Mouse (Mus musculus) megakaryocyte, embryonic 14.5 days (primary cell): ENCODE measurements around the gene Trpm5. TPM values are rescaled to one million over a fixed set of nuclear protein-coding genes. Genes with fewer than 3 reads are reported as not detected.
A peak's percentile ranks its signal among the peaks of the same experiment; 100 is the strongest.

Experiments
- H3K27me3 ChIP-seq: replicated peaks from 2 replicates; pipeline ENCODE3; 2012; ENCODE audit warnings: inconsistent platforms
- H3K36me3 ChIP-seq: replicated peaks from 2 replicates; pipeline ENCODE3; 2012; ENCODE audit warnings: low read length, inconsistent platforms, mixed read lengths
- H3K4me1 ChIP-seq: 2 replicates; pipeline ENCODE4 v1.6.1; 2012; ENCODE audit warnings: inconsistent platforms
- H3K4me3 ChIP-seq: replicated peaks from 2 replicates; pipeline ENCODE3; 2012; ENCODE audit warnings: moderate library complexity, mild to moderate bottlenecking, inconsistent platforms
- H3K9me3 ChIP-seq: 2 replicates; pipeline ENCODE4 v1.6.1; 2012; ENCODE audit warnings: inconsistent platforms
- FLI1 ChIP-seq: IDR thresholded peaks from 2 replicates; pipeline ENCODE4 v1.6.1; 2012; ENCODE audit warnings: low read length, inconsistent platforms, mixed read lengths
- GATA1 ChIP-seq: IDR thresholded peaks from 3 replicates; pipeline ENCODE4 v1.6.1; 2012; ENCODE audit warnings: mixed read lengths, low read length, inconsistent platforms, borderline replicate concordance
- polyA plus RNA-seq: library from polyadenylated mRNA; stranded (reverse); fragments of >175 nt; gene quantifications from 2 replicates; pipeline ENCODE4 v1.2.3, GENCODE M21; 2012; ENCODE audit warnings: low replicate concordance; ENCODE audit not compliant: insufficient read depth

Gene Trpm5
- polyA plus RNA-seq, 1 experiment = not detected

- no peak for TF ChIP-seq GATA1
- TF ChIP-seq FLI1 = no peak
- Histone ChIP-seq H3K36me3 (peaks cover 57% of the 10 kb centered on the region), H3K4me1 (peaks cover 84% of the 10 kb centered on the region), H3K4me3 (peak overlapping the region; percentile 99), H3K9me3 (no peaks in the 10 kb centered on the region), H3K27me3 (no peaks in the 10 kb centered on the region)
These were observed 39.9 kb downstream of the Trpm5 start for GRCm38 (mm10) chr7:143054612-143054965.

DNA sequence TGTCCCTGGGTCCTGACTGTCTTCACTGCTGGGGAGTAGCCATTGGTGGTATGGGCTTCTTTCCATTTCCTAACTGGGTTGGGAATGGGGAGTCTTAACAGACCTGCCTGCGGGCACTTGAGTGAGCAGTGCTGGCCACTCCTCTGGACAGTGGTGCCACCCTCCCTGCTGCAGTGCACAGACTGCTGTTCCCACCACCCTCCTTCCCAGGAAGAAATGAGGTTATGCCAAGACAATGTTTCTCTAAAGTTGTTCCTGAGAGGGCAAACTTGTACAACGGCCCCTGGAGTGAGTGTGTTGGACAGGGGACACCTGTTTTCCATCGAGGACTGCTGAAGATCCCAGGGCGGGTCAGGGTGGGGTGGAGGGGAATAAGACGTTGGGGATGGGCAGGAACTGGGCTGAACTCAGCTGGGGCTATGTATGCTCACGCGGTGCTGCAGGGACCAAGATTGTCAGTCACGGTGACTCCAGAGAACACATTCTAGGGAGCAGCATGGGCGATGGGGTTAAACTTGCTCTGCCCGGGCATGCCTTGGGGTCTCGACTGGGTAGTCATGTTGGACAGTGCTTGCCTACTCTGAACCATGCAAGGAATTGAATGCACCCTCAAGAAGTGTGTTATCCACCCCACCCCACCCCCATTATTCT lies 40.4 kb downstream of the Trpm5 start:
- peaks cover 84% of the 10 kb centered on the region for H3K4me1 ChIP-seq
- peaks cover 52% of the 10 kb centered on the region for H3K36me3 ChIP-seq
- no peaks in the 10 kb centered on the region for H3K27me3 ChIP-seq
- H3K4me3 ChIP-seq = peak overlapping the region; percentile 99
- TF ChIP-seq GATA1 (no peak), FLI1 (no peak)
- H3K9me3 ChIP-seq = no peaks in the 10 kb centered on the region

GRCm38 (mm10) chr7:143053008-143053899 lies 41.2 kb downstream of the Trpm5 start:
- TF ChIP-seq FLI1 = no peak
- no peak for TF ChIP-seq GATA1
- H3K9me3 ChIP-seq = no peaks in the 10 kb centered on the region
- peaks cover 77% of the 10 kb centered on the region for H3K4me1 ChIP-seq

DNA sequence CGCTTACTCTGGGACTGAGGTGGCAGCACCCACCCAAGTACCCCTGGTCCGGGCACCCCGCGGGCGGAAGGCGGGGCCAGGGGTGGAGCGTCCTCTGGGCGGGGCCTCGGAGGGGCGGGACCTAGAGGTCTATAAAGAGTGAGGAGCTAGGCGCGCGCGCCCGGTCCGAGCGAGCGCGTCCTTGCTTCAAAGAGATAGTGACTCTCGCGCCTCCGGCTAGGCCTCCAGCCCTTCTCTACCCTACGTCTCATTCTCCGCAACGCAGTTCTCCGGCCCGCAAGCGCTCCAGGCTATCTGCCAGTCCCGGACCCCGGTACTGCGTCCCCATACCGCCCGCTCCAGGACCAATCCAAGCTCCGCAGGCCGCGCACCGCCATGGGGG lies 41.8 kb downstream of the Trpm5 start, which contains the start of gene Cd81:
TSS of gene Cd81 (plus strand) at position 114 of the 382 bp plus-strand sequence.
- Histone ChIP-seq H3K4me1 (peaks cover 77% of the 10 kb centered on the region), H3K27me3 (no peaks in the 10 kb centered on the region), H3K4me3 (peak within 1 kb of the TSS; percentile 99), H3K9me3 (no peaks in the 10 kb centered on the region), H3K36me3 (peaks cover 37% of the 10 kb centered on the region)
- TF ChIP-seq FLI1 (no peak), GATA1 (no peak)

More at GRCm38 (mm10) chr7:143053008-143053899, 41.2 kb downstream of the Trpm5 start:
- peak overlapping the region; percentile 99 for H3K4me3 ChIP-seq
- no peaks in the 10 kb centered on the region for H3K27me3 ChIP-seq
- H3K36me3 ChIP-seq = peaks cover 44% of the 10 kb centered on the region

DNA sequence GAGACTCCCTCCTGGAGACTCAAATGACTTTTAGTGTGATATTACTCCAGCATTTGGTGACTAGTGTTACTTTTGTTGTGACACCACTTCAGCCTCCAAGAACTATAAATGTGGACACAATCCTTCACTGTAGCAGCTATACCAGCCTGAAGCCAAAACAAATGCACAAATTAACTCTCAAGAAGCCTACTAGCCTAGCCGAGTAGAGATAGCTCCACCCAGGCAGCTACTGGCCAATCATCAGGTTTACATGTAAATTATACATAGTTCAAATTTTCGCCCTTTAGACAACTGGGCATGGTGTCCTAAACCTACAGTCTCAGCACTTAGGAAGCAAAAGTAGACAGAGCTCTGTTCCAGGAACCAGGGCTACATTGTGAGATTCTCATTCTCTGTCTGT lies 43.1 kb downstream of the Trpm5 start:
- peaks cover 28% of the 10 kb centered on the region for H3K36me3 ChIP-seq
- H3K4me1 ChIP-seq = peaks cover 74% of the 10 kb centered on the region
- H3K9me3 ChIP-seq = no peaks in the 10 kb centered on the region
- no peaks in the 10 kb centered on the region for H3K27me3 ChIP-seq
- no peak for TF ChIP-seq FLI1
- TF ChIP-seq GATA1 = no peak
- H3K4me3 ChIP-seq = no peak overlapping the region

DNA sequence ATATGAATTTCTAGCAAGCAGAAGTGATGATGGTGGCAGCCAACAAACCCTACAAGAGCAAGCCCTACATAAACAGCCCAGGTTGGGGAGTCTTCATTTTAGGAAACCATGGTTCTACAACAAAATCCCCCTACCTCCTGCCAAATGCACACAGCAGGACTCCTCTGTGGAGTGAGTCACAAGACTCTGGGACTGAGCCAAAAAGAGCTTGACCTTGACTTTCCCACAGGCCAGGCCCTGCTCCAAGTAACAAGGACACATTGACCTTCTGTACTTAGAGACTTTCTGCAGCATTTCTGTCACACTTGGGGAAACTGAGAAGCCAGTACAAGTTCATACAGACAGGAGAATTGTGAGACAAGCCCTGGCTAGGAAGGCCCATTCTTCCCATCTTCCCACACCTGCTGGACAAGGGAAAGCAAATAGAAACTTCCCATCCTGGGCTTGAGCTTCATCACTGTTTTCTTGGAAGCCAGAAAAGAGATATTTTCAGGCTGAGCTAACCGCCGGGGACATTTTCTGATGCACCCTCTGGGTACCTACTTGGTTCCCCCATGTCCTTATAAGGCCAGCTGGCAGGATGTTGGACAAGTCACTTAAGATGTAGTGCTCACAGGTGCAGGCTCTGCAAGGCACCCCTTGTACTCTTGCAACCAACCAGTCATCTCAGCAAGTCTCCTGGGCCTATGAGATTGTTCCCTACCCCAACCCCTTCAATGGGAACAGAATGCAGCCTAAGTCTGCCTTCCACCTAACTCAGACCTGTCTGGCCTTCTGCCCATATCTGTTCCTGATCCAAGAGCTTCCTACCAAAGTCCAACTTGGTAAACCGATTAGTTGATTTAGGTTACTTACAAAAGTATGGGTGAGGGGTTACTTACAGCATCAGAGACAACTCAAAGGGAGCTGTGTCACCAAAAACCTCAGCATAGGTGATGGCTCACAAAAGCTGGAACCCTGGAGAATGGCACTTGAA lies 44.3 kb downstream of the Trpm5 start:
- H3K4me3 ChIP-seq = no peak overlapping the region
- H3K27me3 ChIP-seq = no peaks in the 10 kb centered on the region
- H3K9me3 ChIP-seq = no peaks in the 10 kb centered on the region
- TF ChIP-seq GATA1 = no peak
- TF ChIP-seq FLI1 = no peak
- H3K4me1 ChIP-seq = peaks cover 73% of the 10 kb centered on the region
- peaks cover 18% of the 10 kb centered on the region for H3K36me3 ChIP-seq

- no peak for TF ChIP-seq FLI1
- TF ChIP-seq GATA1 = no peak
- Histone ChIP-seq H3K9me3 (peaks cover 5% of the 10 kb centered on the region), H3K36me3 (peaks cover 16% of the 10 kb centered on the region), H3K4me3 (no peak overlapping the region), H3K27me3 (no peaks in the 10 kb centered on the region), H3K4me1 (peaks cover 71% of the 10 kb centered on the region)
These were observed 45.1 kb downstream of the Trpm5 start for GRCm38 (mm10) chr7:143049331-143049730.

- Histone ChIP-seq H3K27me3 (no peaks in the 10 kb centered on the region), H3K4me1 (peaks cover 84% of the 10 kb centered on the region)
- TF ChIP-seq GATA1 (no peak), FLI1 (no peak)
These were observed 48.1 kb downstream of the Trpm5 start for GRCm38 (mm10) chr7:143046358-143046757.

GRCm38 (mm10) chr7:143044826-143045206 lies 49.6 kb downstream of the Trpm5 start:
- H3K9me3 ChIP-seq = peaks cover 5% of the 10 kb centered on the region
- H3K27me3 ChIP-seq = peaks cover 6% of the 10 kb centered on the region
- H3K4me3 ChIP-seq = no peak overlapping the region
- H3K4me1 ChIP-seq = peaks cover 87% of the 10 kb centered on the region
- peaks cover 22% of the 10 kb centered on the region for H3K36me3 ChIP-seq
- TF ChIP-seq FLI1 = no peak

More at GRCm38 (mm10) chr7:143046358-143046757, 48.1 kb downstream of the Trpm5 start:
- Histone ChIP-seq H3K36me3 (peaks cover 16% of the 10 kb centered on the region), H3K4me3 (peak overlapping the region; percentile 57), H3K9me3 (peaks cover 5% of the 10 kb centered on the region)
